Mouse (Mus musculus) kidney, embryonic 15.5 days (tissue): Measurements from ENCODE around the gene Ski. TPM values are rescaled to one million over a fixed set of nuclear protein-coding genes. Genes with fewer than 3 reads are reported as not detected.

Experiments used
- ATAC-seq: fragments of 200-750 bp; cut with Nextera tagmentation; replicated peaks from 2 replicates; pipeline ENCODE4 v1.8.0; 2017; ENCODE audit warnings: moderate TSS enrichment; ENCODE audit not compliant: low FRiP score
- H3K27ac ChIP-seq: fragments of 300-500 bp; sonication (generic); 2 replicates; pipeline ENCODE4 v1.5.1; 2015; ENCODE audit warnings: mild to moderate bottlenecking, inconsistent platforms
- H3K27me3 ChIP-seq: fragments of 300-500 bp; sonication (generic); 2 replicates; pipeline ENCODE4 v1.6.1; 2015; ENCODE audit warnings: inconsistent platforms
- H3K36me3 ChIP-seq: fragments of 300-500 bp; sonication (generic); 2 replicates; pipeline ENCODE4 v1.6.1; 2015; ENCODE audit warnings: inconsistent platforms
- H3K4me1 ChIP-seq: fragments of 300-500 bp; sonication (generic); 2 replicates; pipeline ENCODE4 v1.6.1; 2015; ENCODE audit warnings: inconsistent platforms
- H3K4me2 ChIP-seq: fragments of 300-500 bp; sonication (generic); 2 replicates; pipeline ENCODE4 v1.6.1; 2015; ENCODE audit warnings: moderate library complexity, mild to moderate bottlenecking, inconsistent platforms
- H3K4me3 ChIP-seq: fragments of 300-500 bp; sonication (generic); replicated peaks from 2 replicates; pipeline ENCODE4 v1.5.1; 2015; ENCODE audit warnings: mild to moderate bottlenecking, inconsistent platforms
- H3K9ac ChIP-seq: fragments of 300-500 bp; sonication (generic); 2 replicates; pipeline ENCODE4 v1.6.1; 2015; ENCODE audit warnings: mild to moderate bottlenecking, inconsistent platforms
- H3K9me3 ChIP-seq: fragments of 300-500 bp; sonication (generic); replicated peaks from 2 replicates; pipeline ENCODE4 v1.6.1; 2016; ENCODE audit warnings: inconsistent platforms
- WGBS: fragments of 180-500 bp; shearing (Covaris S2); methylation state at CpG from one replicate; pipeline ENCODE4 v1.1.7; 2015; ENCODE audit warnings: mixed read lengths; 5-methylcytosine and 5-hydroxymethylcytosine counted together
- polyA plus RNA-seq: library from polyadenylated mRNA; unstranded; fragments of >200 nt; fragmentation: Nextera tagmentation; extraction: Ambion mirVana; gene quantifications from 2 replicates; pipeline ENCODE4 v1.2.1, GENCODE M21; 2015

Ski gene
- polyA plus RNA-seq, 1 experiment from 2014 or later: 16.9 TPM

- ATAC-seq: no peak
- no peak overlapping the region for H3K4me2 ChIP-seq
- H3K9me3 ChIP-seq: 0 out of 2 replicates have a peak, but pooled peaks cover 3% of the 10 kb centered on the region
- H3K27ac ChIP-seq: no peak overlapping the region
- WGBS: 92% methylated on average over 8 of the region's 8 CpGs
- peaks cover 72% of the 10 kb centered on the region for H3K4me1 ChIP-seq
- H3K9ac ChIP-seq: no peak overlapping the region
- no peaks in the 10 kb centered on the region for H3K36me3 ChIP-seq
- H3K4me3 ChIP-seq: no peak overlapping the region
- H3K27me3 ChIP-seq: no peaks in the 10 kb centered on the region
Observed at GRCm38 (mm10) chr4:155168835-155169252, 53.5 kb downstream of the Ski start.

GRCm38 (mm10) chr4:155165861-155166260 lies 56.5 kb downstream of the Ski start:
- peaks cover 72% of the 10 kb centered on the region for H3K4me1 ChIP-seq

GRCm38 (mm10) chr4:155164550-155164949 lies 57.8 kb downstream of the Ski start:
- H3K9ac ChIP-seq: no peak overlapping the region
- H3K9me3 ChIP-seq: 0 out of 2 replicates have a peak, but pooled peaks cover 3% of the 10 kb centered on the region
- peaks cover 66% of the 10 kb centered on the region for H3K4me1 ChIP-seq
- no peak overlapping the region for H3K4me3 ChIP-seq
- ATAC-seq: no peak
- H3K4me2 ChIP-seq: no peak overlapping the region
- no peaks in the 10 kb centered on the region for H3K27me3 ChIP-seq
- H3K36me3 ChIP-seq: peaks cover 5% of the 10 kb centered on the region
- peak overlapping the region; percentile 71 for H3K27ac ChIP-seq
- 73% methylated on average over 6 of the region's 6 CpGs for WGBS

More at GRCm38 (mm10) chr4:155165861-155166260, 56.5 kb downstream of the Ski start:
- Histone ChIP-seq H3K4me2 (no peak overlapping the region), H3K9me3 (0 out of 2 replicates have a peak, but pooled peaks cover 3% of the 10 kb centered on the region), H3K36me3 (no peaks in the 10 kb centered on the region), H3K4me3 (no peak overlapping the region), H3K9ac (no peak overlapping the region), H3K27me3 (no peaks in the 10 kb centered on the region), H3K27ac (no peak overlapping the region)
- no peak for ATAC-seq

DNA sequence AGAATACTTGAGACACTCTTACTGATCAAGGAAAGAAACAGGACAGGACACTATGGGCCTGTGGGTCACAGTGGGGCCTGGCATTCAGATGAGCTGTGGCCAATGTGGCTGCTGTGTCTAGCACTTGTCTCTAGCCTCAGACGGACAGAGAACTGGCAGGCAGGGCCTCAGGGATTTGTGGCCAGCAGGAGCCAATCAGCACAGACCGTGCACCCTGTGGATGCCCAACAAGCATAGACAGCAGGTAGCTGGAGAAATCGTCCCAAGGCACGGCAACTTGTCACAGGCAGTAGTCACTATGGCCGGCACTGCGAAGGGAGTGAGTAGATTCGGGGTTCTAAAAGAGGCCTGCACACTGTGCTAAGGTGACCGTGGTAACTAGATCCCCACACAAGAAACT lies 58.7 kb downstream of the Ski start:
- H3K9me3 ChIP-seq: 0 out of 2 replicates have a peak, but pooled peaks cover 3% of the 10 kb centered on the region
- 53% methylated on average over 8 of the region's 8 CpGs for WGBS
- peak; percentile 14; the same call in 1 of the 2 replicates for ATAC-seq
- H3K36me3 ChIP-seq: peaks cover 14% of the 10 kb centered on the region
- H3K4me3 ChIP-seq: no peak overlapping the region
- peaks cover 60% of the 10 kb centered on the region for H3K4me1 ChIP-seq
- H3K4me2 ChIP-seq: no peak overlapping the region
- peak overlapping the region; percentile 71 for H3K27ac ChIP-seq
- no peak overlapping the region for H3K9ac ChIP-seq
- no peaks in the 10 kb centered on the region for H3K27me3 ChIP-seq

DNA sequence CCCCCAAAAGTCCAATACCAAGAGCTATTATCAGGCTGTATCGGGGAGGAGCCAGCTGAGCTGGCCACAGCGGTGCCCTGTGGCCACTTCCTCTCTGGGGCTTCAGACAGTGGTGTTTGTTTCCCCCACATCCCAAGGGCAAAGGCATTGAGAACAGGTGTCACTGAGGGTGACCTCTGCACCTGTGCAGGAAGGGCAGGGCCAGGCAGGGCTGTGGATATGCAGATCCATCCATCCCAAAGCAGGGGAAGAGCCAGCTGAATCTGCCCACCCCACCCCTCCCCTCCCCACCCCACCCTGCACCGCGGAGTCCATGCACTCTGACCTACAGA lies 59.1 kb downstream of the Ski start:
- H3K4me3 ChIP-seq: no peak overlapping the region
- peaks cover 58% of the 10 kb centered on the region for H3K4me1 ChIP-seq
- peaks cover 18% of the 10 kb centered on the region for H3K36me3 ChIP-seq
- H3K9ac ChIP-seq: no peak overlapping the region
- peak overlapping the region; percentile 71 for H3K27ac ChIP-seq
- ATAC-seq: peak; percentile 27; the same call in 1 of the 2 replicates
- 0 out of 2 replicates have a peak, but pooled peaks cover 3% of the 10 kb centered on the region for H3K9me3 ChIP-seq
- 0 out of 2 replicates have a peak overlapping the region, but pooled peaks have one; percentile 6 for H3K4me2 ChIP-seq
- no peaks in the 10 kb centered on the region for H3K27me3 ChIP-seq
- 32% methylated on average over 4 of the region's 4 CpGs for WGBS

DNA sequence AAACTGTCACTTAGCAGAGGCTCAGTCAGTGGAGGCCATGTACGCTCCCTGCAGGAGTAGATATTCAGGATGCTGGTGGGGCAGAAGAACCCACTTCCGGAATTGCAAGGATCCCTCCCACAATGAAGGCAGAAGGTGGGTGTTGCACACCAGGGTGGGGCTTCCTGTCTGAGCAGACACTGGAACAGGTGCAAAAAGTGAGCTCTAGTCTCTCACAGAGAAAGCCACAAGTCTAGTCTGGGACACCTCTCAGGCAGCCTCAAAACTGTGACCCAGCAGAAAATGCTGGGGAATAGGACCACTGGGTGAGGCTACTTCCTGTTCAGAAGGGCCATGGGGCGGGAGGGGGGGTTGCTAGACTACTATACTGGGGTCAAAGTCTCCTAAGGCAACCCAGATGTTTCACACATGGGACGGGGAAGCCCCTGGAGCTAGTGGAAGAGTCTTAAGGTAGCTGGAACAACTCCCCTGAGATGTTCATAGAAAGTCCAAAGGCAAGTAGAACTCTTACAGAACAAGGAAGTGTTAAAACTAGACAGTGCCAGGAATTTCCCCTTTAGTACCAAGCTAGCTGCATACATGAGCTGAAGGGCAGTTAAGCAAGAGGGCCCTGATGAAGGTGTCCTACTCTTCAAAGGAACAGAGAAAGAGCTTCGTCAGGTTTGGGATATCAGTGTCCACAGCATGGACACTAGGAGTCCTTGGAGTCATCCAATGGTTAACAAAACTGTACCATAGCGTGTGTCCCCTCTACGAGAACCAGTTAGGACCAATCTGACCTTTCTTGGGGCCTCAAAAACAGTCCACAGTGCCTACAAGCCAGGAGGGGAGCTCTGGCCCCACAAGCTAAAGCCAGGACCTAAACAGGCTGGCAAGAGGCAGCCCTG lies 59.7 kb downstream of the Ski start:
- no peak for ATAC-seq
- Histone ChIP-seq H3K4me3 (no peak overlapping the region), H3K4me1 (peaks cover 53% of the 10 kb centered on the region), H3K27ac (peak overlapping the region; percentile 71), H3K27me3 (no peaks in the 10 kb centered on the region), H3K9ac (no peak overlapping the region), H3K4me2 (0 out of 2 replicates have a peak overlapping the region, but pooled peaks have one; percentile 6), H3K36me3 (peaks cover 24% of the 10 kb centered on the region), H3K9me3 (0 out of 2 replicates have a peak, but pooled peaks cover 3% of the 10 kb centered on the region)
- 60% methylated on average over 7 of the region's 7 CpGs for WGBS

DNA sequence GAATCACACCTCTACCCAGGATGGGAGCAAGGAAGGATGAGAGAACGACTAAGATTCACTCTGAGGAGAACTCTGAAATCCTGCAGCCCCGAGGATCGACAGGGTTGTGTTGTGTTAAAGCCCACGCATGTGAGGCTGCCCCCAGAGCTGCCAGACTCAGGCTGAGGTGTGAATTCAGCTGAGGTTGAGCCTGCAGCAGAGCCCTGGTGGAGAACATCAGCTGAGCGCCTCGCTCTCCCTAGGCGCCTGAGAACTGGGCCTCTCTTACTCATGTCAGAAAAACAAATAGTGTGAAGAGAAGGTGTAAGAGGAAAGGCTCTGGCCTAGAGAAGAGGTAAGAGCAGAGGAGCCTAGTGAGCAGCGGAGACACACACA lies 63.9 kb downstream of the Ski start:
- Histone ChIP-seq H3K27ac (no peak overlapping the region), H3K4me2 (no peak overlapping the region), H3K36me3 (peaks cover 61% of the 10 kb centered on the region), H3K9ac (no peak overlapping the region), H3K27me3 (no peaks in the 10 kb centered on the region), H3K4me1 (peaks cover 34% of the 10 kb centered on the region), H3K4me3 (no peak overlapping the region), H3K9me3 (no peaks in the 10 kb centered on the region)
- no peak for ATAC-seq
- whole genome bisulfite sequencing: 71% methylated on average over 8 of the region's 8 CpGs

GRCm38 (mm10) chr4:155157871-155158542 lies 64.4 kb downstream of the Ski start:
- 88% methylated on average over 27 of the region's 27 CpGs for WGBS
- ATAC-seq: no peak
- no peak overlapping the region for H3K9ac ChIP-seq
- no peak overlapping the region for H3K27ac ChIP-seq
- no peak overlapping the region for H3K4me3 ChIP-seq
- no peaks in the 10 kb centered on the region for H3K27me3 ChIP-seq
- no peaks in the 10 kb centered on the region for H3K9me3 ChIP-seq
- no peak overlapping the region for H3K4me2 ChIP-seq
- peaks cover 63% of the 10 kb centered on the region for H3K36me3 ChIP-seq
- H3K4me1 ChIP-seq: peaks cover 29% of the 10 kb centered on the region

GRCm38 (mm10) chr4:155156734-155157133 lies 65.7 kb downstream of the Ski start:
- no peak overlapping the region for H3K27ac ChIP-seq
- H3K9ac ChIP-seq: no peak overlapping the region
- no peaks in the 10 kb centered on the region for H3K27me3 ChIP-seq
- 95% methylated on average over 17 of the region's 17 CpGs for WGBS
- H3K36me3 ChIP-seq: peaks cover 69% of the 10 kb centered on the region
- no peaks in the 10 kb centered on the region for H3K9me3 ChIP-seq
- H3K4me3 ChIP-seq: no peak overlapping the region
- H3K4me1 ChIP-seq: peaks cover 22% of the 10 kb centered on the region
- ATAC-seq: no peak
- no peak overlapping the region for H3K4me2 ChIP-seq

DNA sequence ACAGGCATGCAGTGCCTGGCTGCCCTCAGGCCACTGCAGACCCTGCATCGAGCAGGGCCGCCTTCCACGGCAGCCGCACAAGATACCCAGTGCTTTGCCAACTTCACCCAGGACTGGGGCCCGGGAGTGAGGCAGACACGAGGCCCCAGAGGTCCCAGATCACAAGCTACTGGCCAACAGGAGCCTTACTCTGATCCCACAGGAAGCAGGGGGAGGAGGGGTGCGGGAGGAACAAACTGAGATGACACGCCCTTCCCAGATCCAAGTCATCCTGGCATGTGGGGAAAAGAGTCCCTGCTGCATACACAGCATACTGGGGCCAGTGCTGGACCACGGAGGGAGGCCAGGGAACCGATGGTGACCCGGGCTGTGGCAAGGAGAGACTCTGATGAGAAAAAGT lies 67.4 kb downstream of the Ski start:
- Histone ChIP-seq H3K9ac (no peak overlapping the region), H3K4me3 (no peak overlapping the region), H3K4me2 (no peak overlapping the region), H3K36me3 (peaks cover 68% of the 10 kb centered on the region), H3K27me3 (no peaks in the 10 kb centered on the region), H3K27ac (no peak overlapping the region), H3K4me1 (peaks cover 30% of the 10 kb centered on the region), H3K9me3 (no peaks in the 10 kb centered on the region)
- no peak for ATAC-seq
- WGBS: 60% methylated on average over 11 of the region's 11 CpGs

DNA sequence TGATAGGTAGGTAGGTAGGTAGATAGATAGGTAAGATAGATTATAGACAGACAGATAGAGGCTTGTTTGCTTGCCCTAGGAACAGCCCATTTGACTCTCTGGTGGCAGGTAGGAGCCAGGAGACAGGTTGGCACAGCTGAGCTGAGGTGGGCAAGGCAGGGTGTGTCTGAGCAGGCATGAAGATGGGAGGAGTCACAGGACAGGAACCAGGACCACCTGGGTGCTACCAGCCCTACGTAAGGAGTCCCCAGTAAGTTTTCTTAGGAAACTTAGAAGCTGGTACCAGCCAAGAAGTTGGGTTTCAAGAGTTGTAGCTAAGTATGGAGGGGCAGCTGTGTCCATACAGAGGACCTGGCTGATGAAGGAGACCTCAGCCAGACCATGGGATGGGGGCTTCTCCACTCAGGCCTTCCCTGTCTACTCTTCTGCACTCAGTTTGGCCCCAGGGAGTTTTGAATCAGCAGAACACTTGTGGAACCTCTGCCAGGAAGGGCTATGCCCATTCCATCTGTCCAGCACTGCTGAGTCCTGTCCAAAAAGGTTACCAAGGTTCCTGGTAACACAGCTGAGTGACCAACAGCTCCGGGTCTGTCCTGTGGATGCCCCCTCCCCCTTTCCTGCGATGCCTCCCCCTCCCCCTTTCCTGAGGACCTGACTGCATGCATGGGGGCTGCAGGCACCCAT lies 68.9 kb downstream of the Ski start:
- WGBS: 76% methylated on average over 3 of the region's 3 CpGs
- peaks cover 44% of the 10 kb centered on the region for H3K4me1 ChIP-seq
- no peak overlapping the region for H3K4me2 ChIP-seq
- H3K4me3 ChIP-seq: no peak overlapping the region
- peaks cover 53% of the 10 kb centered on the region for H3K36me3 ChIP-seq
- no peaks in the 10 kb centered on the region for H3K27me3 ChIP-seq
- H3K9me3 ChIP-seq: no peaks in the 10 kb centered on the region
- no peak for ATAC-seq
- no peak overlapping the region for H3K9ac ChIP-seq
- H3K27ac ChIP-seq: no peak overlapping the region

GRCm38 (mm10) chr4:155152476-155152875 lies 69.9 kb downstream of the Ski start:
- no peak for ATAC-seq
- Histone ChIP-seq H3K4me3 (no peak overlapping the region), H3K9me3 (no peaks in the 10 kb centered on the region), H3K36me3 (peaks cover 43% of the 10 kb centered on the region), H3K27me3 (no peaks in the 10 kb centered on the region), H3K4me2 (no peak overlapping the region), H3K27ac (0 out of 2 replicates have a peak overlapping the region, but pooled peaks have one; percentile 19), H3K4me1 (peaks cover 46% of the 10 kb centered on the region), H3K9ac (no peak overlapping the region)
- WGBS: 94% methylated on average over 6 of the region's 6 CpGs
